Mouse (Mus musculus) brown adipose tissue, adult 24 weeks (tissue): ENCODE measurements around the gene Gm45799. TPM values are rescaled to one million over a fixed set of nuclear protein-coding genes. Genes with fewer than 3 reads are reported as not detected.

ENCODE experiments used
- H3K27ac ChIP-seq: fragments of 200-500 bp; replicated peaks from 2 replicates; pipeline ENCODE4 v1.5.1; 2012; ENCODE audit warnings: low read depth, mild to moderate bottlenecking, low read length
- H3K4me1 ChIP-seq: fragments of 200-500 bp; 2 replicates; pipeline ENCODE4 v1.6.1; 2012; ENCODE audit warnings: low read length, mixed read lengths; ENCODE audit not compliant: control insufficient read depth, insufficient read depth, insufficient read length
- H3K4me3 ChIP-seq: fragments of 200-500 bp; 2 replicates; pipeline ENCODE4 v1.5.1; 2012; ENCODE audit warnings: low read depth, mild to moderate bottlenecking, low read length, moderate library complexity; ENCODE audit not compliant: insufficient read depth
- polyA plus RNA-seq: library from polyadenylated mRNA; stranded (reverse); fragments of >200 nt; gene quantifications from 2 replicates; pipeline ENCODE4 v1.2.4, GENCODE M21; 2012; ENCODE audit not compliant: missing spikeins, insufficient read depth, insufficient read length

The Gm45799 gene
- polyA plus RNA-seq, 1 experiment = 6.7 TPM

GRCm38 (mm10) chr7:105721916-105722315 is 81.6 kb downstream of the Gm45799 start:
- H3K27ac ChIP-seq = no peak overlapping the region
- H3K4me1 ChIP-seq = no peaks in the 10 kb centered on the region
- H3K4me3 ChIP-seq = no peak overlapping the region

DNA sequence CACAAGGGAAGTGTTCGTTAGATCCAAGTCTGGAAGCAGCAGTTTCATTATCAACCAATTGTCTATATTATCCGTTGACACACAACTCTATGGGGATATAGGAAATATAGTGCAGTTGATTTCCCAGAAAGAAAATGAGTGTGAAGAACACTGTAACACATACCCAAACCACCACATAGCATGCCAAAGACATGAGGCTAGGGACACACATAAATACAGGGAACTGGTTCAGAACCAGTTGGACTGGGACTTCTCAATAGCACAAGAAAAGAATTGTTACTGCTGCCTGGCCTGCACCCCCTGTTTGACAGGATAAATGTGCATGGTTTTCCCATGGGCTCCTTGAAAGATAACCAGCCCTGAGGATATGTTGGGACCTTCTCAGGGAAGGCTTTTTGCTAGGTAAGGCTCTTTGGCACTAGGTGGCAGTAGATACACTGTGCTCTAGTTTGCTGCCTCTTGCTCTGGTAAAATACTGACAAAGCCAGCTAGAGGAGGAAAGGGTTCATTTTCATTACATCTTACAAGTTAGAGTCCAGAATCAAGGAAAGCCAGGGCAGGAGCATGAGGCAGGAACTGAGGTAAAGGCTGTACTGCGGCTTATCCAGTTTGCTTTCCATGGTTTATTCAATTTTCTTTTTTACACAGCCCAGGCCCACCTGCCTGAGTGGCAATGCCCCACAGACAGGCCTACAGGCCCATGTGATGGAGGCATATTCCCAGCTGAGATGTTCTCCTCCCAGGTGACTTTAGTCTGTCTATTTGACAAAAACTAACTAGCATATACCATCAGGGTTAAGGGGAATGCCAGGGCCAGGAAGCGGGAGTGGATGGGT is 86.0 kb downstream of the Gm45799 start:
- H3K27ac ChIP-seq = no peak overlapping the region
- H3K4me1 ChIP-seq = no peaks in the 10 kb centered on the region
- H3K4me3 ChIP-seq = no peak overlapping the region

- no peaks in the 10 kb centered on the region for H3K4me1 ChIP-seq
- H3K27ac ChIP-seq = no peak overlapping the region
- no peak overlapping the region for H3K4me3 ChIP-seq
Observed at GRCm38 (mm10) chr7:105726980-105727325, 86.6 kb downstream of the Gm45799 start.

DNA sequence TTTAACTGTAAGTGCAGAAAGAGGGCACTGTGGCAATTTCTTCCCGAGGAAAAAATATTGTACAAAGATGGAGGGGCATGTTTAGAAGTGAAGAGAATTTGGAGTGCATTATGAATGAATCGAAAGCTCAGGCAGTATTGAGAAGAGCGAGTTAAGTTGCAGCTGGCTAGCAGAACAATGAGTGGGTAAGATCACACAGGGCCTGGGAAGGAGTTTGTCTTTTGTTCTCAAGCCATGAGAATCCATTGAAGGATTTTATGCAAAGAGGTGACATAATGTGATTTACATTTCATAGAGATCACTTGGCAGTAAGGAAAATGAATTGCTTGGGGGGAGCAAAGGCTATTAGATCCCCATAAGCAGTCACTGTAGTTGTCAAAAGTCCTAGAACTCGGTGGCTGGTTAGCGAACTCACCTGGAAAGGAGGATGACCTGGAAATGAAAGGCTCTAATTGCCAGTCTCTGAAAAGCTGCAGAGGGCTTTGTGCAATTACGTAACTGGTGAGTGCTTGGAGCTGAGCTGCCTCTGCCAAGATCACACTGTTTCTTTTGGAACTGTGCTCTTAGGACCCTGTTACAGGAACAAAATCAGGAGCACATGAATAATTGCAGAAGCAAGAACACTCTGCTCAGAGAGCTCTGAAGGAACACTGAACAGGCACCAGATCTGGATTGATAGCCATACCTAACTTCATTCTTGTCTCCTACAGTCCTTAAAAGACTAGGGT is 88.5 kb downstream of the Gm45799 start:
- H3K27ac ChIP-seq = no peak overlapping the region

DNA sequence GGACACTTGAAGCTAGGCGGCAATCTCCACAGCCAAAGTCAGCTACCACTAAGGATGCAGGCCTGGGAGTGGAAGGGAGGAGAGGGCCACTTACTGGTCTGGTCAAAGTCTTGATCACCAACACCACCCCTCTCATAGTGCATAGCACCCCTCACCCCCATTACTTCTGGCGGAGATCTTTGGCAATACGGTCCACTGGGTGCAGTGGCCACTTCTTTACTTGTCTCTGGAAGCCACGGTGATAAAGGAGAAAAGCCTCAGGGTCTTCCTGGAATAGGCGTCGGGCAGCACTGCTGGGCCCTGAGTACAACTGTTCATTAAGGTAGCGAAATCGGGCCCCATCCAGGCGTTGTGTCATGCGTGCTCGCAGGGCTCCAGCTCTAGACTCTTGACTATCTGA is 93.5 kb downstream of the Gm45799 start:
- Histone ChIP-seq H3K4me1 (no peaks in the 10 kb centered on the region), H3K27ac (no peak overlapping the region), H3K4me3 (no peak overlapping the region)

More for the DNA sequence above, 88.5 kb downstream of the Gm45799 start:
- Histone ChIP-seq H3K4me1 (no peaks in the 10 kb centered on the region), H3K4me3 (no peak overlapping the region)

Other genes with a start within 250 kb of the Gm45799 start
- 13.1 and 14.5 TPM in 2 replicates for gene Fam160a2, start 240.5 kb upstream of the Gm45799 start, polyA plus RNA-seq
- not detected in 2 replicates for gene Cnga4, start 236.0 kb upstream of the Gm45799 start, polyA plus RNA-seq
- gene Cckbr, start 214.8 kb upstream of the Gm45799 start, polyA plus RNA-seq = not detected in 2 replicates
- 26.8 and 32.1 TPM in 2 replicates for gene Cavin3, start 158.3 kb upstream of the Gm45799 start, polyA plus RNA-seq
- 66.9 and 75.0 TPM in 2 replicates for gene Smpd1, start 86.2 kb upstream of the Gm45799 start, polyA plus RNA-seq
- 4.7 and 5.9 TPM in 2 replicates for gene Apbb1, start 58.9 kb upstream of the Gm45799 start, polyA plus RNA-seq
- 2.8 TPM in 1 of 2 replicates, not detected in the other for gene Hpx, start 40.4 kb upstream of the Gm45799 start, polyA plus RNA-seq
- gene Trim3, start 7.0 kb upstream of the Gm45799 start, polyA plus RNA-seq = 11.1 and 15.2 TPM in 2 replicates
- gene Timm10b, start 496 bp upstream of the Gm45799 start, polyA plus RNA-seq = 161 and 175 TPM in 2 replicates
- 25.8 and 26.9 TPM in 2 replicates for gene Arfip2, start 136 bp upstream of the Gm45799 start, polyA plus RNA-seq
- 1.6 and 1.9 TPM in 2 replicates for gene Dnhd1, start 10.3 kb downstream of the Gm45799 start, polyA plus RNA-seq
- 72.1 and 106 TPM in 2 replicates for gene Ilk, start 96.0 kb downstream of the Gm45799 start, polyA plus RNA-seq
- 5.7 and 11.3 TPM in 2 replicates for gene Rrp8, start 96.8 kb downstream of the Gm45799 start, polyA plus RNA-seq
- gene Taf10, start 103.8 kb downstream of the Gm45799 start, polyA plus RNA-seq = 146 and 163 TPM in 2 replicates
- gene Tpp1, start 111.7 kb downstream of the Gm45799 start, polyA plus RNA-seq = 64.0 and 83.2 TPM in 2 replicates
- 0.55 and 0.71 TPM in 2 replicates for gene Dchs1, start 147.1 kb downstream of the Gm45799 start, polyA plus RNA-seq
- 175 and 225 TPM in 2 replicates for gene Mrpl17, start 170.5 kb downstream of the Gm45799 start, polyA plus RNA-seq